Mouse (Mus musculus) CH12.LX (cell line): ENCODE measurements around the gene 1700012B07Rik. TPM values are rescaled to one million over a fixed set of nuclear protein-coding genes. Genes with fewer than 3 reads are reported as not detected.

Experiments used
- DNase-seq: peaks from one replicate; pipeline ENCODE4 v3.0.0-alpha.2; 2013; ENCODE audit errors: extremely low read depth
- H3K27ac ChIP-seq: 2 replicates; pipeline ENCODE4 v1.5.1; 2012; ENCODE audit warnings: low read depth, mild to moderate bottlenecking, control low read depth, moderate library complexity; ENCODE audit not compliant: insufficient read depth
- H3K27me3 ChIP-seq: replicated peaks from 2 replicates; pipeline ENCODE3; 2012; ENCODE audit warnings: inconsistent platforms
- H3K36me3 ChIP-seq, 2 experiments: replicated peaks in 1 of 2; 2 replicates each; pipeline versions ENCODE3 to v1.6.1; 2012; ENCODE audit warnings: inconsistent platforms in 1 of 2, low read length in 1 of 2, mild to moderate bottlenecking in 1 of 2, mixed read lengths in 1 of 2, moderate library complexity in 1 of 2; ENCODE audit not compliant: control insufficient read depth in 1 of 2, insufficient read depth in 1 of 2
- H3K4me1 ChIP-seq, 2 experiments: 2 replicates each; pipeline ENCODE4 v1.6.1; 2012; ENCODE audit warnings: inconsistent platforms in 1 of 2, moderate library complexity in 1 of 2; ENCODE audit not compliant: insufficient read depth in 2 of 2, control insufficient read depth in 1 of 2
- H3K4me2 ChIP-seq: 2 replicates; pipeline ENCODE4 v1.6.1; 2012; ENCODE audit warnings: low read depth, mild to moderate bottlenecking, control low read depth; ENCODE audit not compliant: poor library complexity, insufficient read depth, severe bottlenecking
- H3K4me3 ChIP-seq, 3 experiments: fragments of 150-350 bp in 1 of 3; sonication (generic) in 1 of 3; replicated peaks in 1 of 3; 2 replicates each; pipeline versions ENCODE3 to v1.5.1; 2011 to 2012; ENCODE audit warnings: low read depth in 2 of 3, low read length in 2 of 3, mild to moderate bottlenecking in 2 of 3, moderate library complexity in 2 of 3, control low read depth in 1 of 3, improper control_type of control experiment in 1 of 3, inconsistent platforms in 1 of 3, mixed read lengths in 1 of 3; ENCODE audit not compliant: poor library complexity in 1 of 3
- H3K79me2 ChIP-seq: replicated peaks from 2 replicates; pipeline ENCODE4 v1.6.1; 2012; ENCODE audit warnings: mild to moderate bottlenecking, moderate library complexity; ENCODE audit not compliant: control insufficient read depth, poor library complexity, insufficient read depth, severe bottlenecking; ENCODE audit errors: extremely low read depth
- H3K9ac ChIP-seq: 2 replicates; pipeline ENCODE4 v1.6.1; 2012; ENCODE audit warnings: low read depth, mild to moderate bottlenecking, control low read depth, moderate library complexity; ENCODE audit not compliant: insufficient read depth
- H3K9me3 ChIP-seq: replicated peaks from 2 replicates; pipeline ENCODE3; 2012; ENCODE audit warnings: low read length, inconsistent platforms, mixed read lengths
- CHD2 ChIP-seq: IDR thresholded peaks from 2 replicates; pipeline ENCODE4 v1.6.1; 2011; ENCODE audit warnings: low read length, improper control_type of control experiment
- CTCF ChIP-seq, 2 experiments: IDR thresholded peaks in 1 of 2; conservative IDR thresholded peaks in 1 of 2; 2 replicates each; pipeline ENCODE4 v1.5.1; 2011 to 2012; ENCODE audit warnings: low read depth in 2 of 2, low read length in 2 of 2, improper control_type of control experiment in 1 of 2, inconsistent platforms in 1 of 2, mild to moderate bottlenecking in 1 of 2, moderate library complexity in 1 of 2
- E2F4 ChIP-seq: IDR thresholded peaks from 2 replicates; pipeline ENCODE4 v1.6.1; 2011; ENCODE audit warnings: low read depth, low read length, improper control_type of control experiment; ENCODE audit not compliant: insufficient replicate concordance
- EP300 ChIP-seq: IDR thresholded peaks from 2 replicates; pipeline ENCODE4 v1.6.1; 2011; ENCODE audit warnings: low read length, improper control_type of control experiment
- ETS1 ChIP-seq: conservative IDR thresholded peaks from 2 replicates; pipeline ENCODE4 v1.6.1; 2012; ENCODE audit warnings: low read depth, mild to moderate bottlenecking, inconsistent platforms, low read length, improper control_type of control experiment, moderate library complexity
- GABPA ChIP-seq: IDR thresholded peaks from 2 replicates; pipeline ENCODE4 v1.6.1; 2012; ENCODE audit warnings: low read depth, low read length, improper control_type of control experiment, inconsistent platforms; ENCODE audit not compliant: insufficient replicate concordance
- IRF4 ChIP-seq: IDR thresholded peaks from 2 replicates; pipeline ENCODE4 v1.6.1; 2014; ENCODE audit warnings: low read depth, mild to moderate bottlenecking, inconsistent platforms, low read length, improper control_type of control experiment
- JUN ChIP-seq: IDR thresholded peaks from 2 replicates; pipeline ENCODE4 v1.6.1; 2011; ENCODE audit warnings: low read depth, mild to moderate bottlenecking, low read length, improper control_type of control experiment, moderate library complexity; ENCODE audit not compliant: insufficient read depth
- JUND ChIP-seq: conservative IDR thresholded peaks from 2 replicates; pipeline ENCODE4 v1.6.1; 2011; ENCODE audit warnings: low read depth, low read length, improper control_type of control experiment
- KAT2A ChIP-seq: IDR thresholded peaks from 2 replicates; pipeline ENCODE4 v1.6.1; 2012; ENCODE audit warnings: low read length, improper control_type of control experiment, inconsistent platforms; ENCODE audit not compliant: insufficient replicate concordance
- MAZ ChIP-seq: IDR thresholded peaks from 2 replicates; pipeline ENCODE4 v1.6.1; 2012; ENCODE audit warnings: low read depth, mild to moderate bottlenecking, inconsistent platforms, low read length, improper control_type of control experiment, moderate library complexity
- MYC ChIP-seq: IDR thresholded peaks from 2 replicates; pipeline ENCODE4 v1.6.1; 2011; ENCODE audit warnings: low read depth, mild to moderate bottlenecking, improper control_type of control experiment, low read length
- NELFE ChIP-seq: IDR thresholded peaks from 2 replicates; pipeline ENCODE4 v1.6.1; 2011; ENCODE audit warnings: low read depth, low read length, improper control_type of control experiment
- NRF1 ChIP-seq: IDR thresholded peaks from 2 replicates; pipeline ENCODE4 v1.6.1; 2014; ENCODE audit warnings: low read depth, mild to moderate bottlenecking, inconsistent platforms, low read length, improper control_type of control experiment, moderate library complexity
- PAX5 ChIP-seq: IDR thresholded peaks from 2 replicates; pipeline ENCODE4 v1.6.1; 2012; ENCODE audit warnings: low read length, inconsistent platforms, mixed read lengths
- POLR2A ChIP-seq: IDR thresholded peaks from 2 replicates; pipeline ENCODE4 v1.6.1; 2011; ENCODE audit warnings: low read depth, mild to moderate bottlenecking, improper control_type of control experiment, low read length
- RCOR1 ChIP-seq: conservative IDR thresholded peaks from 2 replicates; pipeline ENCODE4 v1.6.1; 2012; ENCODE audit warnings: low read depth, mild to moderate bottlenecking, inconsistent platforms, low read length, improper control_type of control experiment
- SIN3A ChIP-seq: IDR thresholded peaks from 2 replicates; pipeline ENCODE4 v1.6.1; 2012; ENCODE audit warnings: low read length, improper control_type of control experiment, inconsistent platforms
- SMC3 ChIP-seq: IDR thresholded peaks from 2 replicates; pipeline ENCODE4 v1.6.1; 2011; ENCODE audit warnings: low read depth, low read length, improper control_type of control experiment
- TBP ChIP-seq: conservative IDR thresholded peaks from 2 replicates; pipeline ENCODE4 v1.6.1; 2011; ENCODE audit warnings: low read depth, low read length, improper control_type of control experiment
- TCF12 ChIP-seq: IDR thresholded peaks from 2 replicates; pipeline ENCODE4 v1.6.1; 2014; ENCODE audit warnings: low read depth, mild to moderate bottlenecking, inconsistent platforms, low read length, improper control_type of control experiment
- ZC3H11A ChIP-seq: IDR thresholded peaks from 2 replicates; pipeline ENCODE4 v1.6.1; 2012; ENCODE audit warnings: low read depth, mild to moderate bottlenecking, inconsistent platforms, low read length, improper control_type of control experiment
- ZMIZ1 ChIP-seq: IDR thresholded peaks from 2 replicates; pipeline ENCODE4 v1.6.1; 2012; ENCODE audit warnings: low read depth, mild to moderate bottlenecking, inconsistent platforms, low read length, improper control_type of control experiment
- ZNF384 ChIP-seq: IDR thresholded peaks from 2 replicates; pipeline ENCODE4 v1.6.1; 2012; ENCODE audit warnings: low read depth, low read length, improper control_type of control experiment, inconsistent platforms
- dilution Hi-C: fragments of 300-500 bp; cut with MboI; formaldehyde crosslinking; loops from 2 replicates; pipeline ENCODE4 v1.14.3; 2020; ENCODE audit warnings: low sequenced_read_pairs; ENCODE audit not compliant: extremely low pct_unique_long_range_greater_than_20kb, extremely low pct_ligation_motif_present
- in situ Hi-C: fragments of 300-500 bp; cut with MboI; formaldehyde crosslinking; loops from 3 replicates; pipeline ENCODE4 v1.14.3; 2019; ENCODE audit warnings: low sequenced_read_pairs, low pct_ligation_motif_present, low pct_unique_long_range_greater_than_20kb, mixed read lengths
- polyA plus RNA-seq: library from polyadenylated mRNA; unstranded; fragments of >175 nt; gene quantifications from 2 replicates; pipeline ENCODE4 v1.2.1, GENCODE M21; 2012; ENCODE audit warnings: low read depth; ENCODE audit not compliant: insufficient read length
- total RNA-seq, 2 experiments: library from RNA; depleted of rRNA; stranded (reverse); fragments of 300-350 nt in 1 of 2; fragments of >200 nt in 1 of 2; gene quantifications; 2 replicates each; pipeline ENCODE4 v1.2.3; 2012 to 2014

1700012B07Rik gene
- total and polyA plus RNA-seq, 3 experiments: 0.29 TPM; not detected in 2

DNA sequence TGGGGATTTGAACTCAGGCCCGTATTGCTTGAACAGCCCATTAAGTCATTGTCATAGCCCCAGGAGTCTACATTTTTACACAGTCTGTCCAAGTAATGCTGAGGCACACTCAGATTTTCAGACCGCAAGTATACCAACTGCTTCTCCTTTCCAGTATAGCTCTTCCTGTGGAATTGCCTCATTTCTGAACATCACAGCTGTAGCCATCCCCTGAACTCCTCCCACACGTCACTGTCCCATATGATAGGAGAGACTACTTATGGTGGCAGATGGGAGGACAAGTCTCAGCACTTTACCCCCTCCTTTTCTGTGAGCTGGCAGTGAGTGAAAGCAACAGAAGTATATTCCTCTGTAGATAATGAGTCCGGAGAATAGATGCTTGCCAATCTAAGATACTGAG, 34.3 kb downstream of the 1700012B07Rik start:
- Histone ChIP-seq H3K27ac (no peak overlapping the region), H3K9ac (no peak overlapping the region), H3K9me3 (no peaks in the 10 kb centered on the region), H3K4me2 (no peak overlapping the region), H3K27me3 (no peaks in the 10 kb centered on the region), H3K36me3 (no peaks in the 10 kb centered on the region), H3K4me3 (no peak overlapping the region), H3K79me2 (no peaks in the 10 kb centered on the region), H3K4me1 (peaks cover 3 to 10% of the 10 kb centered on the region in 2 experiments; a peak in 3 of 4 replicates)
- TF ChIP-seq NELFE: no peak
- TF ChIP-seq MAZ: no peak
- TF ChIP-seq KAT2A: no peak
- TF ChIP-seq ZC3H11A: no peak
- TF ChIP-seq RCOR1: no peak
- TF ChIP-seq ZMIZ1: no peak
- no peak for TF ChIP-seq ETS1
- TF ChIP-seq SIN3A: no peak
- no peak for TF ChIP-seq E2F4
- TF ChIP-seq MYC: no peak
- no peak for TF ChIP-seq SMC3
- no peak for TF ChIP-seq ZNF384
- TF ChIP-seq EP300: no peak
- TF ChIP-seq TBP: no peak
- no peak for TF ChIP-seq JUN
- TF ChIP-seq CTCF (conservative IDR thresholded peaks at IDR 0.05 in 1 of 2, IDR thresholded peaks at IDR 0.05 in 1 of 2; ENCODE audit: low read depth in 2 of 2, low read length in 2 of 2): no peak
- TF ChIP-seq PAX5: no peak
- no peak for TF ChIP-seq POLR2A
- no peak for TF ChIP-seq TCF12
- TF ChIP-seq GABPA: no peak
- dilution Hi-C loops (no loop called here), in situ Hi-C loops (no loop called here)
- no peak for DNase-seq

DNA sequence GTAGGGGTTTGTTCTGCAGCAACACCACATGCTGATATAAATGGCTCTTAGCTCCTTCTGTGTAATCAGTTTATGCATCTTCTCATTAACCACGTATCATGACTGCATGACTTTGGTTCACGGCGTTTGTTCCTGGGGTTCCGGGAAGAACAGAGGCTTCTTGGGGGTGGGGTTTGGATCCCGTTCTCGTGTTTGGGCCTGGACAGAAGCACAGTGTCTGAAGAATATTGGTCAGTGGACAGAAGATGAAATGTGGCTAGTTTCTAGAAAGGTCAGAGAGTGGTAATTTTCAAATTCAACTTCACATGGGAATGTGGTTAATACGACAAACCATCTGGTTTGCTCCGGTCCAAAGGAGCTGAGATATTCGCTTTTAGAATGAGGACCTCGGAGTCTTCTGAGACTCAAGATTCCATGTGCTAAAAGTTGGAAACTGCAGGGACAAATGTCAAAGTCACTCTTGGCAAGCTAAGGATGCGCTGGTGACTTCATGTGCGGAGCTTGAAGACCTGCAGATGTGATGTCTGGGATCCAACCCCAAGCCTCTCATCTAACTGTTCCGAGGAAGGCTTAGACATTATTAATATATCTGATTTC, 35.3 kb downstream of the 1700012B07Rik start:
- H3K9me3 ChIP-seq: no peaks in the 10 kb centered on the region
- DNase-seq: no peak
- dilution Hi-C loops: no loop called here

More for the DNA sequence above, 35.3 kb downstream of the 1700012B07Rik start:
- H3K4me1 ChIP-seq: peaks cover 3 to 10% of the 10 kb centered on the region in 2 experiments; a peak in 3 of 4 replicates
- H3K27ac ChIP-seq: no peak overlapping the region
- TF ChIP-seq RCOR1 (no peak), CHD2 (no peak), NRF1 (no peak), JUND (no peak), IRF4 (no peak), PAX5 (no peak)
- H3K79me2 ChIP-seq: no peaks in the 10 kb centered on the region
- no peaks in the 10 kb centered on the region for H3K36me3 ChIP-seq
- no peak overlapping the region for H3K4me3 ChIP-seq
- H3K9ac ChIP-seq: no peak overlapping the region
- H3K27me3 ChIP-seq: no peaks in the 10 kb centered on the region
- in situ Hi-C loops: no loop called here
- no peak overlapping the region for H3K4me2 ChIP-seq
